Mouse (Mus musculus) lung, adult 2 months (tissue): ENCODE results near the gene Itk.

Source experiments
- CTCF ChIP-seq: fragments of 200-500 bp; IDR thresholded peaks from 2 replicates; pipeline ENCODE4 v1.5.1; 2011; ENCODE audit warnings: mild to moderate bottlenecking, low read length, control low read depth; ENCODE audit not compliant: insufficient read depth
- POLR2A ChIP-seq: fragments of 200-500 bp; IDR thresholded peaks from 2 replicates; pipeline ENCODE4 v1.6.1; 2011; ENCODE audit warnings: low read depth, mild to moderate bottlenecking, control low read depth, low read length, borderline replicate concordance; ENCODE audit errors: extremely low read depth

GRCm38 (mm10) chr11:46384925-46385324 lies 4.4 kb downstream of the Itk start:
- TF ChIP-seq CTCF (no peak), POLR2A (no peak)
